Mouse (Mus musculus): Measurements from ENCODE around the gene Fam214a. TPM values are rescaled to one million over a fixed set of nuclear protein-coding genes. Genes with fewer than 3 reads are reported as not detected.

The Fam214a gene
- 18.3 and 18.9 TPM in 2 replicates for polyA plus RNA-seq (2011; ENCODE audit: insufficient read length, low read depth, missing spikeins)

DNA sequence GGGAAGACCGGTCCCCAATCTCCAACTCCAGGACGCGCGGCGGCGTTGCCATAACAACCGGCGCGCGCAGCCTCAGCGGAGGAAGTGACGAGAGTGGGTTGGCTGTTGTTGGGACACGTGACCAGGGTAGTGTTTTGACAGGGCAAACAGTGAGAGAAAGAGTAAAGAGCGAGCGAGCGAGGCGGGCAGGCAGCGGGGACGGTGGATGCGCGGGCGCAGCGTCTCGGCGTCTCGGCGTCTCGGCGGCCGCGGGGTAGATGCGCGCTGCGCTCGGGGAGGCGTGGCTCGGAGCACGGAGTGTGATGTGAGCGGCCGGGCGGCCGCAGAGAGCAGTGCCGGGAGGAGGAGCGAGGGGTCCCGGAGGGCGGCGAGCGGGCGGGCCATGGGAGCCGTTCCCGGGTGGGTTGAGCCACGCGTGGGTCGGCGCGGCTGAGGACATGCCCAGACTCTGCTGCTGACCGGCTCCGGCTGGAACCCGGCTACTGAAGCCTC, at the start of gene Fam214a:
TSS of gene Fam214a (plus strand) at position 129 of the 492 bp plus-strand sequence.
- TF ChIP-seq POLR2A (IDR thresholded peaks at IDR 0.05; ENCODE audit: low read depth, low read length) (peak; percentile 84), CTCF (IDR thresholded peaks at IDR 0.05; ENCODE audit: borderline replicate concordance, insufficient read depth, low read length) (no peak)
- Histone ChIP-seq H3K4me1 (ENCODE audit: control insufficient read depth, insufficient read depth, low read length) (peaks cover 5% of the 10 kb centered on the region; the same call in 1 of the 2 replicates), H3K27ac (ENCODE audit: insufficient read depth, low read length) (peak within 1 kb of the TSS; percentile 87), H3K4me3 (ENCODE audit: insufficient read depth, low read length) (peak within 1 kb of the TSS; percentile 87)

DNA sequence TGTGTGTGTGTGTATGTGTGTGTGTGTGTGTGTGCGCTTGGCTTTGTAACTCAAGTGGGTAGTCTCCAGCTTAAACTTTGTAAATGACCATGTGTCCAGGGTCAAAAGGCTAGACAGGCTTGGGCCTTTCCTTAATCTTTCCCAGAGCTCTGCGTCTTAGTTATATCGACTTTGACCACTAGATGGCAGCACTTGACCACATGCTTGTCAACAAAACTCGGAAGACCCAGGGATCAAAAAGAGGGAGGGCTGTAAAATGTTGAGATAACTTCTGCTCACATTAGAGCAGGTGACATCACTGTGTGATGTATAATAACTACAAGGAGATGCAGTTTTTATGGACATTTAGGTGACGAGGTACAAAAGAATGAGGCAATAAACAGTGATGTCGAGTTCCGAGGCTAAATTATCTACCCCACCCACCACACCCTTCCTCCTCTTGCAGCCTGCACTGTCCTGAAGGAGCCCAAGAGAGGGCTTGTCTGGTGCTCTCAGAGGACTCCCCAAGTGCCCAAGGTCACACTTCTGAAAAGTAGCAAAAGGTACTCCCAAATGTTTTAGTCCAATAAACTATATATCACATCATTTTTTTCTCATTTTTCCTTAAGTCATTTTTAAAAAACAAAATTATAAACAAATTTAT, 47.7 kb upstream of the Fam214a start:
- Histone ChIP-seq H3K27ac (ENCODE audit: insufficient read depth, low read length) (no peak overlapping the region), H3K4me3 (ENCODE audit: insufficient read depth, low read length) (no peak overlapping the region), H3K4me1 (ENCODE audit: control insufficient read depth, insufficient read depth, low read length) (no peaks in the 10 kb centered on the region)
- TF ChIP-seq CTCF (IDR thresholded peaks at IDR 0.05; ENCODE audit: borderline replicate concordance, insufficient read depth, low read length) (no peak), POLR2A (IDR thresholded peaks at IDR 0.05; ENCODE audit: low read depth, low read length) (no peak)

GRCm38 (mm10) chr9:74906951-74907350, 45.7 kb upstream of the Fam214a start:
- no peak overlapping the region for H3K4me3 ChIP-seq (ENCODE audit: insufficient read depth, low read length)
- TF ChIP-seq CTCF (IDR thresholded peaks at IDR 0.05; ENCODE audit: borderline replicate concordance, insufficient read depth, low read length) = no peak
- no peak for TF ChIP-seq POLR2A (IDR thresholded peaks at IDR 0.05; ENCODE audit: low read depth, low read length)
- H3K27ac ChIP-seq (ENCODE audit: insufficient read depth, low read length) = no peak overlapping the region
- H3K4me1 ChIP-seq (ENCODE audit: control insufficient read depth, insufficient read depth, low read length) = peaks cover 3% of the 10 kb centered on the region; the same call in 1 of the 2 replicates

GRCm38 (mm10) chr9:74909245-74909644, 43.4 kb upstream of the Fam214a start:
- H3K4me1 ChIP-seq (ENCODE audit: control insufficient read depth, insufficient read depth, low read length) = peaks cover 10% of the 10 kb centered on the region
- no peak for TF ChIP-seq POLR2A (IDR thresholded peaks at IDR 0.05; ENCODE audit: low read depth, low read length)
- no peak for TF ChIP-seq CTCF (IDR thresholded peaks at IDR 0.05; ENCODE audit: borderline replicate concordance, insufficient read depth, low read length)
- H3K4me3 ChIP-seq (ENCODE audit: insufficient read depth, low read length) = no peak overlapping the region
- no peak overlapping the region for H3K27ac ChIP-seq (ENCODE audit: insufficient read depth, low read length)

GRCm38 (mm10) chr9:74910226-74910759, 42.4 kb upstream of the Fam214a start:
- no peak overlapping the region for H3K4me3 ChIP-seq (ENCODE audit: insufficient read depth, low read length)
- H3K4me1 ChIP-seq (ENCODE audit: control insufficient read depth, insufficient read depth, low read length) = peaks cover 11% of the 10 kb centered on the region
- no peak for TF ChIP-seq CTCF (IDR thresholded peaks at IDR 0.05; ENCODE audit: borderline replicate concordance, insufficient read depth, low read length)
- no peak for TF ChIP-seq POLR2A (IDR thresholded peaks at IDR 0.05; ENCODE audit: low read depth, low read length)
- H3K27ac ChIP-seq (ENCODE audit: insufficient read depth, low read length) = no peak overlapping the region

DNA sequence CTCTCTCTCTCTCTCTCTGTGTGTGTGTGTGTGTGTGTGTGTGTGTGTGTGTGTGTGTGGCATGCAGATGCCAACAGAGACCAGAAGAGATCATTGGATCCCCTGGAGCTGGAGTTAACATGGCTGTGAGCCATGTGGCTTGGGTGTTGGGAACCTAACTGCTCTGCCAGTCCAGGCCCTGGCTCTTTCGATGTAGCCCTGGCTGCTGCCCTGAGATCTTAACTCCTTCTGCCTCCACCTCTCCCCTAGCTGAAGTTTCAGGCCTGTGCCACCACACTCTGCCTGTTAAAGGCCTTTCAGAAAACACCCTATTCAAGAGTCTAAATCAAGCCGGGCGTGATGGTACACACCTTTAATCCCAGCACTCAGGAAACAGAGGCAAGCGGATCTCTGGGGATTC, 41.3 kb upstream of the Fam214a start:
- no peak for TF ChIP-seq CTCF (IDR thresholded peaks at IDR 0.05; ENCODE audit: borderline replicate concordance, insufficient read depth, low read length)
- TF ChIP-seq POLR2A (IDR thresholded peaks at IDR 0.05; ENCODE audit: low read depth, low read length) = no peak
- H3K4me1 ChIP-seq (ENCODE audit: control insufficient read depth, insufficient read depth, low read length) = peaks cover 13% of the 10 kb centered on the region
- peak overlapping the region; percentile 94 for H3K27ac ChIP-seq (ENCODE audit: insufficient read depth, low read length)
- H3K4me3 ChIP-seq (ENCODE audit: insufficient read depth, low read length) = no peak overlapping the region

DNA sequence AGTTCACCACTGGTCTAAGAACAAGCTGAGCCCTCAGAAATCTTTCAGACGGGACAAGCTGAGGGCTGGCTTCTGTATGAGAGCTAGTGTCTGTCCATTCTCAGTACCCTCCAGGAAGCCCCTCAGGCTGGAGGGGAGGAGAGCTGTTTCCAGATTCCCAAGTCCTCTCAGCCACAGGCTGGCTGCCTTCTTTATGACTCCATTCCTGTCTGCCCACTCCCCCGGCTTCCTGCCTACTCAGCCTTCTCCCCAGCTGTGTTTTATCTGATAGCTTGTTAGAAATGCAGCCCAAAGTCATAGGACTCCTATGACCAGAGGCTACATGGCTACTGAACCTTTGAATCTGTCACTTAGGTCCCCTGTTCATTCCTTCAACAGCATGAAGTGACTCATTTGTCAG, 40.8 kb upstream of the Fam214a start:
- no peak for TF ChIP-seq CTCF (IDR thresholded peaks at IDR 0.05; ENCODE audit: borderline replicate concordance, insufficient read depth, low read length)
- no peak for TF ChIP-seq POLR2A (IDR thresholded peaks at IDR 0.05; ENCODE audit: low read depth, low read length)
- Histone ChIP-seq H3K4me1 (ENCODE audit: control insufficient read depth, insufficient read depth, low read length) (peaks cover 13% of the 10 kb centered on the region), H3K4me3 (ENCODE audit: insufficient read depth, low read length) (no peak overlapping the region), H3K27ac (ENCODE audit: insufficient read depth, low read length) (peak overlapping the region; percentile 94)

GRCm38 (mm10) chr9:74912619-74913376, 39.9 kb upstream of the Fam214a start:
- TF ChIP-seq POLR2A (IDR thresholded peaks at IDR 0.05; ENCODE audit: low read depth, low read length) = no peak
- TF ChIP-seq CTCF (IDR thresholded peaks at IDR 0.05; ENCODE audit: borderline replicate concordance, insufficient read depth, low read length) = no peak
- Histone ChIP-seq H3K27ac (ENCODE audit: insufficient read depth, low read length) (no peak overlapping the region), H3K4me3 (ENCODE audit: insufficient read depth, low read length) (no peak overlapping the region), H3K4me1 (ENCODE audit: control insufficient read depth, insufficient read depth, low read length) (peaks cover 13% of the 10 kb centered on the region)

DNA sequence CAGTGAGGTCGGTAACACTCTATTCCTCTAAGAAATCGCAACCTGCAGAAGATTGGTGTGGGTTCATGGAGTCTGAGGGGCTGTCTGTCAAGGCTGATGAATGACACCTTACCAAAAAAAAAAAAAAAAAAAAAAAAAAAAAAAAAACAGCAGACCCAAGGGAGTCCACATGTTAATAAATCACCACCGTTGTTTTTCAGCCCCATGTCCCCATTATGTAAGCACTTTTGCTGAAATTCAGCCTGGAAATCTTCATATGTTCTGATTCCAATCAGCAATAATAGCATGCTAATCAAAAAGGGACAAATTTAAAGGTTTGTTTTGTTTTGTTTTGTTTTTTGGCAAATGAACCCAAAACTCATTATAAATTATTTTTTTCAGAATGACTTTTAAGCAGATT, 37.1 kb upstream of the Fam214a start:
- Histone ChIP-seq H3K4me1 (ENCODE audit: control insufficient read depth, insufficient read depth, low read length) (peaks cover 13% of the 10 kb centered on the region), H3K27ac (ENCODE audit: insufficient read depth, low read length) (no peak overlapping the region), H3K4me3 (ENCODE audit: insufficient read depth, low read length) (no peak overlapping the region)
- TF ChIP-seq POLR2A (IDR thresholded peaks at IDR 0.05; ENCODE audit: low read depth, low read length) (no peak), CTCF (IDR thresholded peaks at IDR 0.05; ENCODE audit: borderline replicate concordance, insufficient read depth, low read length) (no peak)

Measured in embryonic fibroblast, embryonic 13.5 days (primary cell).